Mouse (Mus musculus) thymus, adult 2 months (tissue): ENCODE data around the gene Rnf19b. TPM values are rescaled to one million over a fixed set of nuclear protein-coding genes. Genes with fewer than 3 reads are reported as not detected.

Experiments used
- DNase-seq: peaks from one replicate; pipeline ENCODE4 v3.0.0; 2021
- H3K27ac ChIP-seq: fragments of 200-500 bp; 2 replicates; pipeline ENCODE4 v1.5.1; 2012; ENCODE audit warnings: low read length, control low read depth; ENCODE audit not compliant: control insufficient read depth, insufficient read depth
- H3K27me3 ChIP-seq: fragments of 200-500 bp; 2 replicates; pipeline ENCODE4 v1.6.1; 2012; ENCODE audit warnings: mild to moderate bottlenecking, low read length, moderate library complexity, mixed read lengths; ENCODE audit not compliant: control insufficient read depth, insufficient read depth
- H3K36me3 ChIP-seq: fragments of 200-500 bp; 2 replicates; pipeline ENCODE4 v1.6.1; 2012; ENCODE audit warnings: mild to moderate bottlenecking, low read length, moderate library complexity; ENCODE audit not compliant: control insufficient read depth, insufficient read depth
- H3K4me1 ChIP-seq: fragments of 200-500 bp; replicated peaks from 2 replicates; pipeline ENCODE4 v1.6.1; 2012; ENCODE audit warnings: low read length; ENCODE audit not compliant: control insufficient read depth, insufficient read depth
- H3K4me3 ChIP-seq: fragments of 200-500 bp; 2 replicates; pipeline ENCODE4 v1.5.1; 2012; ENCODE audit warnings: mild to moderate bottlenecking, low read length, control low read depth, moderate library complexity; ENCODE audit not compliant: control insufficient read depth, insufficient read depth
- CTCF ChIP-seq: fragments of 200-500 bp; IDR thresholded peaks from 2 replicates; pipeline ENCODE4 v1.5.1; 2012; ENCODE audit warnings: mild to moderate bottlenecking, control low read depth, low read length, moderate library complexity, borderline replicate concordance; ENCODE audit not compliant: control insufficient read depth, poor library complexity, insufficient read depth; ENCODE audit errors: extremely low read depth
- POLR2A ChIP-seq: fragments of 200-500 bp; IDR thresholded peaks from 2 replicates; pipeline ENCODE4 v1.6.1; 2012; ENCODE audit warnings: mild to moderate bottlenecking, low read length, control low read depth, moderate library complexity; ENCODE audit not compliant: control insufficient read depth, poor library complexity, insufficient read depth; ENCODE audit errors: extremely low read depth
- WGBS: fragments of 180-500 bp; shearing (Covaris S2); methylation state at CpG from one replicate; pipeline ENCODE4 v1.1.7; 2018; 5-methylcytosine and 5-hydroxymethylcytosine counted together
- polyA plus RNA-seq: library from polyadenylated mRNA; depleted of rRNA; stranded (reverse); fragments of >200 nt; gene quantifications from 2 replicates; pipeline ENCODE4 v1.2.3, GENCODE M21; 2012; rRNA removed

Rnf19b gene
- polyA plus RNA-seq = 74.1 and 82.3 TPM in 2 replicates

DNA sequence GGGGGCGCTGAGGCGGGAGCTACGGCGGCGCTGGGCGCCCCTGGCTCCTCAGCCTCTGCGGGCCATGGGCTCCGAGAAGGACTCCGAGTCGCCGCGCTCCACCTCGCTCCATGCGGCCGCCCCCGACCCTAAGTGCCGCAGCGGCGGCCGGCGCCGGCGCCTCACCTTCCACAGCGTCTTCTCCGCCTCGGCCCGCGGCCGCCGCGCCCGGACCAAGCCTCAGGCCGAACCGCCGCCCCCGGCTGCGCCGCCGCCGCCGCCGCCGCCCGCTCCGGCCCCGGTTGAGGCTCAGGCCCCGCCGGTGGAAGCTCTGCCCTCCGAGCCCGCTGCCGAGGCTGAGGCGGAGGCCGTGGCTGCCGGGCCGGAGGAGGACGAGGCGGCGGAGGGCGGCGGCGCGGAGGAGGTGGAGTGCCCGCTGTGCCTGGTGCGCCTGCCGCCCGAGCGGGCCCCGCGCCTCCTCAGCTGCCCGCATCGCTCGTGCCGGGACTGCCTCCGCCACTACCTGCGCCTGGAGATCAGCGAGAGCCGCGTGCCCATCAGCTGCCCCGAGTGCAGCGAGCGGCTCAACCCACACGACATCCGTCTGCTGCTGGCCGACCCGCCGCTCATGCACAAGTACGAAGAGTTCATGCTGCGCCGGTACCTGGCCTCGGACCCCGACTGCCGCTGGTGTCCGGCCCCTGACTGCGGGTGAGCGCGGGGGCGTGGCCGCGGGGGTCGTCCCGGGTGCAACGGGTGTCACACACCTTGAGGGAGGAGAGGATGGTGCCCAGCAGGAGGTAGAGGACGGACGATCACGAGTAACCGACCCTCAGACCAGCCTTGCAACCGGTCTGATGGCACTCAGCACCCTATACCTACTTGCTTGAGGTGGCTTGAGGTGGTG is at the start of gene Rnf19b:
TSS of gene Rnf19b (plus strand) at position 65 of the 886 bp plus-strand sequence.
- DNase-seq = peak; percentile 47
- Histone ChIP-seq H3K4me3 (peak within 1 kb of the TSS; percentile 79), H3K36me3 (no peaks in the 10 kb centered on the region), H3K4me1 (peaks cover 7% of the 10 kb centered on the region; the same call in 1 of the 2 replicates), H3K27me3 (no peaks in the 10 kb centered on the region), H3K27ac (no peak within 1 kb of the TSS)
- WGBS = under 1% methylated on average over 101 of the region's 107 CpGs
- TF ChIP-seq POLR2A = no peak
- TF ChIP-seq CTCF = no peak

DNA sequence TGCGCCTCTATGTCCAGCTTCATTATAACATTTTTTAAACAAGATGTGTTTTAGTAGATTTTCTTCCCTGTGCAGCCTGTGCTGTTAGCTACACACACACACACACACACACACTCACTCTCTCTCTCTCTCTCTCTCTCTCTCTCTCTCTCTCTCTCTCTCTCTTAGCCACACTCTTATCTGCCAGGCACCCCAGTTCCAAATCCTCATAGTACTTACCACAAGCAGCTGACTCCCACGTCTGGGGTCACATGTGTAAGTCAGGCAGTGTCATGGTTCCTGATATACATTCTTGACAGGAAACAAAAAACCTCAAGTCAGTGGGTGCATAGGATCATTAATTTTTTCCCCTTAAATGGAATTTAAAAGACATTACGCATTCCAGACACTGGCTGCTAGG is 49.4 kb upstream of the Rnf19b start:
- WGBS = 59% methylated on average over 3 of the region's 3 CpGs

DNA sequence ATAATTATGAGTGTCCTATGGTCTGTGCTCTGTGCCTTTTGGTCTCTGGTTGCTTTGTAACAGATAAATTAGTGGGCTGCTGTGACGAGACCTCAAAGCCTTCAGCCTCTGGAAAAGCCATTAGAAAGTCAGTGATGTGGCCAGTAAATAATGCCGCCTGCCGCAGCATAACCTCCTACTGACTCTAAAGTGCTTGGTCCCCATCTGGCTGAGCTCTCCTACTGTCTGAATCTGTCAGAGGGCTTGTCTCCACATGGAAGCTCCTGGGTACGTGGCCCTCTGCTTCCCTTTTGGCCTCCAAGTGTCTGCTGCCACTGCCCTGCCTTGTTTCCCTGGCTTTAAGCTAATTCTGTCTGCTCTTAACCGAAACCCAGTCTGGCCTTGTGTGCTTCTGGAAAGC is 48.5 kb upstream of the Rnf19b start:
- DNase-seq = no peak
- Histone ChIP-seq H3K36me3 (peaks cover 41% of the 10 kb centered on the region), H3K27ac (no peak overlapping the region), H3K4me3 (no peak overlapping the region), H3K4me1 (peaks cover 3% of the 10 kb centered on the region; the same call in 1 of the 2 replicates), H3K27me3 (no peaks in the 10 kb centered on the region)
- WGBS = 96% methylated on average over 5 of the region's 5 CpGs
- TF ChIP-seq POLR2A (no peak), CTCF (no peak)

More for the DNA sequence above, 49.4 kb upstream of the Rnf19b start:
- no peak for DNase-seq
- Histone ChIP-seq H3K4me3 (no peak overlapping the region), H3K36me3 (peaks cover 44% of the 10 kb centered on the region), H3K4me1 (peaks cover 3% of the 10 kb centered on the region; the same call in 1 of the 2 replicates), H3K27me3 (no peaks in the 10 kb centered on the region), H3K27ac (no peak overlapping the region)
- TF ChIP-seq CTCF (no peak), POLR2A (no peak)

DNA sequence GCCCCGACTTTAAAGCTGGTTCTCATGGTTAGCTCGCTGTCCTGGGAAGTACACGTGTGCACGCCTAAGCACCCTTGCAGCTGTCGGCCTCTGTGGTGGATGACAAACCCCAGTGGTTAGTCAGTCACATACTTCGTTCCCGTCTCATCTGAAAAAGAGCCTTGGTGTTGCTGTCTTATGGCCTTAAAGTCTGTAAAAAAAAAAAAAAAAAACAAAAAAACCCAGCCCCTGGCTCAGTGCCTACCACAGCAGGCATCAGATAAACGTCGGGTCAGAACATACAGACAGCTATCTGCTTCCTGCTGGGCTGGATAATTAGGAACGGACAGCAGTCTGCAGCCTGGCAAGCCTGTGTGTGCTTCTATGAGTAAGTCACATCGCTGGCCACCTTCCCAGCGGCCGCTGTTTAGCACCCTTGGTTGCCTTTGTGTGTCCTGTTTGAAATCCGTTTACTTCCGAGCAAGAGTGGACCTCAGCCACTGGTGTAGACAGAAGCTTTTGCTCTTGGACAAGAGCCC is 46.4 kb upstream of the Rnf19b start:
- TF ChIP-seq CTCF = no peak
- TF ChIP-seq POLR2A = no peak
- Histone ChIP-seq H3K4me1 (peaks cover 3% of the 10 kb centered on the region; the same call in 1 of the 2 replicates), H3K27ac (no peak overlapping the region), H3K4me3 (no peak overlapping the region), H3K27me3 (no peaks in the 10 kb centered on the region), H3K36me3 (peaks cover 37% of the 10 kb centered on the region)
- 39% methylated on average over 15 of the region's 15 CpGs for WGBS
- no peak for DNase-seq

DNA sequence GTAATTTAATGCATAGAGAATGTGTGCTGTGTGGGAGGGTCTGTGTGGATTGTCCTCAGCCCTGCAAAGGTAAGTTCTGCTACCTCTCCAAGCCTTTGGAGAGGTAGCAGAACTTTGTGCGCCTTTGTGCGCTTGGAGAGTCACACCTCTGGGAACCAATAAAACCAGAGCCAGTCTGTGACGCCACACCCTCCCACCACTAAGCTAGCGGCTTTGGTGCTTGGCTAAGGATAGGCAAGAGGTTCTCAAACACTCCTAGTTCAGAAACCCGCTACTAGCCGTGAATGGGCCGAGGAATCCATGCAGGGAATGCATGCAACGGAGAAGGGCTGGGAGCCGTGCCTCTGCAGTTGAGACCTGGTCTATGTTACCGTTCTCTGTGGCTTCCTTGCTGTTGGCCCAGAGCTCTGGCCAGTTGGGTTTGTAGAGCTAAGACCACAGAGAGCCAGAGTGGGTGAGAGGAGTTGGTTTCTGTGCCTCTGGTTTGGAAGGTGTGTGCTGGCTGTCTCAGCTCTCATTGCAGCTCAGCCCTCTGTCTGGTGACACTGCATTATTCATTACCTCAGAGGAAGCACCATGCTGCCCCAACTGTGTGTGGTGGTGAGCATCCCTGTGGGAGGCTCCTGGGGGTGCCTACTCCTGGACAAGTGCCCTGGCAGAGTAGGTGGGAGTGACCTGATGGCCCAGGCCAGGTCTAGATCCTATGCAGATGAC is 44.8 kb upstream of the Rnf19b start:
- no peak overlapping the region for H3K4me3 ChIP-seq
- no peak for DNase-seq
- no peaks in the 10 kb centered on the region for H3K4me1 ChIP-seq
- 78% methylated on average over 10 of the region's 10 CpGs for WGBS
- TF ChIP-seq POLR2A = no peak
- H3K27ac ChIP-seq = no peak overlapping the region
- H3K36me3 ChIP-seq = peaks cover 22% of the 10 kb centered on the region
- no peaks in the 10 kb centered on the region for H3K27me3 ChIP-seq

DNA sequence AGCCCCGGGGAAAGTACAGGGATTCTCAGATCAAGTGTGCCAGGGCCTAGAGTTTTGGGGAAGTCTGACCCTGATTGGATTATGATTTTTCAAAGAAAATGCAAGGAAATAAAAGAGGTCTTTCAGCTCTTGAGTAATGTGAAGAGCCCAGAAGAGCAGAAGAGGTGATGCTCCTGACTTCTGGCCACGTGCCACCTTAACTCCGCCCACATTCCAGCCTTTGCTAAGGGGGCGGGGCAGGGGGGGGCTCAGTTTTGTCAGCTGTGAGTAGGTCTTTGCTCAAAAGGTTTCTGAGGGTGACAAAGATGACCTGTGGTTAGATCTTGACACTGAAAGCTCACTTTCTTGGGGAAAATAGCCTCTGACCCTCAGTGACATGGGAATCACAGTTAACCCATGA is 41.7 kb upstream of the Rnf19b start:
- Histone ChIP-seq H3K4me1 (peaks cover 5% of the 10 kb centered on the region; the same call in 1 of the 2 replicates), H3K27me3 (no peaks in the 10 kb centered on the region), H3K4me3 (no peak overlapping the region), H3K27ac (no peak overlapping the region), H3K36me3 (no peaks in the 10 kb centered on the region; the same call in 1 of the 2 replicates)
- DNase-seq = no peak
- 69% methylated on average over 4 of the region's 4 CpGs for WGBS
- TF ChIP-seq CTCF = no peak
- TF ChIP-seq POLR2A = no peak
